Mouse (Mus musculus) brown adipose tissue, adult 24 weeks (tissue): ENCODE measurements around the gene Fam171a2. TPM values are rescaled to one million over a fixed set of nuclear protein-coding genes. Genes with fewer than 3 reads are reported as not detected.
"Not testable (repeated sequence)": the region's sequence is repeated elsewhere in the genome, so short reads cannot be mapped to it uniquely, and the experiment has no call there.

Experiments
- H3K27ac ChIP-seq: fragments of 200-500 bp; replicated peaks from 2 replicates; pipeline ENCODE4 v1.5.1; 2012; ENCODE audit warnings: low read depth, mild to moderate bottlenecking, low read length
- H3K4me1 ChIP-seq: fragments of 200-500 bp; 2 replicates; pipeline ENCODE4 v1.6.1; 2012; ENCODE audit warnings: low read length, mixed read lengths; ENCODE audit not compliant: control insufficient read depth, insufficient read depth, insufficient read length
- H3K4me3 ChIP-seq: fragments of 200-500 bp; 2 replicates; pipeline ENCODE4 v1.5.1; 2012; ENCODE audit warnings: low read depth, mild to moderate bottlenecking, low read length, moderate library complexity; ENCODE audit not compliant: insufficient read depth
- polyA plus RNA-seq: library from polyadenylated mRNA; stranded (reverse); fragments of >200 nt; gene quantifications from 2 replicates; pipeline ENCODE4 v1.2.4, GENCODE M21; 2012; ENCODE audit not compliant: missing spikeins, insufficient read depth, insufficient read length

The Fam171a2 gene
- polyA plus RNA-seq, 1 experiment = 1.0 TPM

DNA sequence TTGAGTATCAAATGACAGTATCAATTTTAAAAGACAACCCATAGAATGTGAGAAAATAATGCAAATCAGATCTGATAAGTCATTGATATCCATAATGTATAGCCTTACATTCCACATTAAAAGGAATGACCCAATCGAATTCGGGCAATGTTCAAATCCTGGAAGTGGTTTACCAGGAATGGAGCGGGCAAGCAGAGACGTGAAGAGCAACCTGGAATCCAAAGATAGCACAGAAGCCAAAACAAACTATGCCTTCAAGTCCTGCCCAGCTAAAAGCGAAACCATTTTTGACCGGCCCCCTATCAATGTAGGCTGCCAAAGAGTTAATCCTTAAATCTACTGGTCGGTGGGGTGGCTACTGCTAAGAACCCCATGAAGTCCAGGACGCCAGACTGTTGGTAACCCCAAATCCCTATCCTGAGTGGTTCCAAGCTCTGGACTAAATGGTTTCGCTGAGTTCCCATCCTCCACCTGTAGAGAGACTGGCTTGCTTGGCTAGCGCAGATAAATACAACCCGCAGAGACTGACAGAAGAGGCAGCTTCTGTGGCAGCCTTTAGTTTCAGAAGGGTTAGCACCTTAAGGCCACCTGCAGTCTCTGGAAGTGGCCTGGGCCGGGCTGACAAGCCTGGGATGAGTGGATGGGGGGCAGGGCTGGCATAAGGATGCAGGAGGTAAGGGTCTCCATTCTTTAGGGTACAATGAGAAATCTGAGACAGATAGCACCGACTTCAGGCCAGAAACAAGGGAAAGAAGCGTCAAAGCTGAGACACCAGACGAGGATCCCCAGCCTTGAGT, 54.8 kb downstream of the Fam171a2 start:
- Histone ChIP-seq H3K4me3 (peak overlapping the region; percentile 26; the same call in 1 of the 2 replicates), H3K4me1 (peaks cover 4% of the 10 kb centered on the region), H3K27ac (no peak overlapping the region)

DNA sequence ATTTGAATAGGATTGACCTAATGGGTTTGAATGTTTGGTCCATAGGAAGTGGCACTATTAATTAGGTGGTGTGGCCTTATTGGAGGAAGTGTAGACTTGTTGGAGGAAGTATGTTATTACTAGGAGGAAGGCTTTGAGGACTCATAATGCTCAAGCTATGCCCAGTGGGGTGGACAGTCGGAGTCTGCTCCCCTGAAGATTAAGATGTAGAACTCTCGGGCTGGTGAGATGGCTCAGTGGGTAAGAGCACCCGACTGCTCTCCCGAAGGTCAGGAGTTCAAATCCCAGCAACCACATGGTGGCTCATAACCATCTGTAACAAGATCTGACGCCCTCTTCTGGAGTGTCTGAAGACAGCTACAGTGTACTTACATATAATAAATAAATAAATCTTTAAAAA, 58.0 kb downstream of the Fam171a2 start:
- not testable (repeated sequence) for H3K4me1 ChIP-seq, H3K4me3 ChIP-seq, H3K27ac ChIP-seq

Other genes starting within 250 kb of the Fam171a2 start
- gene Hdac5, start 217.5 kb downstream of the Fam171a2 start, polyA plus RNA-seq = 42.2 and 61.6 TPM in 2 replicates
- not detected in 2 replicates for gene BC030867, start 198.8 kb downstream of the Fam171a2 start, polyA plus RNA-seq
- 0.48 and 1.0 TPM in 2 replicates for gene Asb16, start 178.9 kb downstream of the Fam171a2 start, polyA plus RNA-seq
- gene Tmub2, start 162.8 kb downstream of the Fam171a2 start, polyA plus RNA-seq = 20.5 and 24.2 TPM in 2 replicates
- gene Atxn7l3, start 151.1 kb downstream of the Fam171a2 start, polyA plus RNA-seq = 11.6 and 13.1 TPM in 2 replicates
- 41.7 and 47.6 TPM in 2 replicates for gene Ubtf, start 127.9 kb downstream of the Fam171a2 start, polyA plus RNA-seq
- 1.2 TPM in 1 of 2 replicates, not detected in the other for gene Slc4a1, start 81.5 kb downstream of the Fam171a2 start, polyA plus RNA-seq
- not detected in 2 replicates for gene Rundc3a, start 54.3 kb downstream of the Fam171a2 start, polyA plus RNA-seq
- gene Slc25a39, start 39.7 kb downstream of the Fam171a2 start, polyA plus RNA-seq = 397 and 609 TPM in 2 replicates
- 57.5 and 78.8 TPM in 2 replicates for gene Grn, start 17.4 kb downstream of the Fam171a2 start, polyA plus RNA-seq
- 1.4 and 2.0 TPM in 2 replicates for gene Itga2b, start 22.4 kb upstream of the Fam171a2 start, polyA plus RNA-seq
- 7.7 and 15.2 TPM in 2 replicates for gene Gpatch8, start 108.7 kb upstream of the Fam171a2 start, polyA plus RNA-seq
- not detected in 2 replicates for gene Gm11627, start 131.8 kb upstream of the Fam171a2 start, polyA plus RNA-seq
- 0.42 and 1.3 TPM in 2 replicates for gene Fzd2, start 156.7 kb upstream of the Fam171a2 start, polyA plus RNA-seq
- gene Meioc, start 216.0 kb upstream of the Fam171a2 start, polyA plus RNA-seq = not detected in 2 replicates